Mouse (Mus musculus) heart, embryonic 11.5 days (tissue): ENCODE results near the gene Brap. TPM values are rescaled to one million over a fixed set of nuclear protein-coding genes. Genes with fewer than 3 reads are reported as not detected.
A peak's percentile ranks its signal among the peaks of the same experiment; 100 is the strongest.

Source experiments
- ATAC-seq: fragments of 200-750 bp; cut with Nextera tagmentation; replicated peaks from 2 replicates; pipeline ENCODE4 v1.8.0; 2017; ENCODE audit warnings: moderate library complexity; ENCODE audit not compliant: insufficient number of reproducible peaks, low FRiP score, low TSS enrichment
- H3K27ac ChIP-seq: fragments of 300-500 bp; sonication (generic); 2 replicates; pipeline ENCODE4 v1.5.1; 2014; ENCODE audit warnings: mild to moderate bottlenecking, low read depth, low read length
- H3K27me3 ChIP-seq: fragments of 300-500 bp; sonication (generic); 2 replicates; pipeline ENCODE4 v1.6.1; 2014; ENCODE audit warnings: mild to moderate bottlenecking, low read length, mixed read lengths; ENCODE audit not compliant: control insufficient read depth, insufficient read depth
- H3K36me3 ChIP-seq: fragments of 300-500 bp; sonication (generic); 2 replicates; pipeline ENCODE4 v1.6.1; 2014; ENCODE audit warnings: mild to moderate bottlenecking, low read length, moderate library complexity, mixed read lengths; ENCODE audit not compliant: control insufficient read depth, insufficient read depth
- H3K4me1 ChIP-seq: fragments of 300-500 bp; sonication (generic); 2 replicates; pipeline ENCODE4 v1.6.1; 2014; ENCODE audit warnings: low read length; ENCODE audit not compliant: control insufficient read depth, insufficient read depth
- H3K4me2 ChIP-seq: fragments of 300-500 bp; sonication (generic); 2 replicates; pipeline ENCODE4 v1.6.1; 2014; ENCODE audit warnings: mild to moderate bottlenecking, moderate library complexity
- H3K4me3 ChIP-seq: fragments of 300-500 bp; sonication (generic); 2 replicates; pipeline ENCODE4 v1.5.1; 2014; ENCODE audit warnings: low read depth, low read length
- H3K9ac ChIP-seq: fragments of 300-500 bp; sonication (generic); 2 replicates; pipeline ENCODE4 v1.6.1; 2014; ENCODE audit warnings: mild to moderate bottlenecking, low read depth, low read length, moderate library complexity
- H3K9me3 ChIP-seq: fragments of 300-500 bp; sonication (generic); replicated peaks from 2 replicates; pipeline ENCODE4 v1.6.1; 2016; ENCODE audit warnings: low read length; ENCODE audit not compliant: control insufficient read depth
- WGBS: fragments of 180-500 bp; shearing (Covaris S2); extraction: QIAGEN DNeasy Blood & Tissue Kit; methylation state at CpG from one replicate; pipeline ENCODE4 v1.1.7; 2014; ENCODE audit not compliant: insufficient replicate concordance; 5-methylcytosine and 5-hydroxymethylcytosine counted together
- polyA plus RNA-seq: library from polyadenylated mRNA; unstranded; fragments of >200 nt; fragmentation: Nextera tagmentation; extraction: Ambion mirVana; gene quantifications from 2 replicates; pipeline ENCODE4 v1.2.1, GENCODE M21; 2014

Gene Brap
- polyA plus RNA-seq, 1 experiment from 2014 or later, result 23.9 TPM

GRCm38 (mm10) chr5:121714331-121714730 is 54.0 kb downstream of the Brap start:
- Histone ChIP-seq H3K9ac (no peak overlapping the region), H3K36me3 (no peaks in the 10 kb centered on the region), H3K4me3 (0 out of 2 replicates have a peak overlapping the region, but pooled peaks have one; percentile 99), H3K4me1 (peaks cover 18% of the 10 kb centered on the region), H3K27ac (no peak overlapping the region), H3K4me2 (peak overlapping the region; percentile 83), H3K9me3 (no peaks in the 10 kb centered on the region), H3K27me3 (no peaks in the 10 kb centered on the region)
- ATAC-seq, result no peak
- 83% methylated on average over 1 of the region's 1 CpGs for WGBS

- H3K4me1 ChIP-seq, result peaks cover 21% of the 10 kb centered on the region
- no peak for ATAC-seq
- no peak overlapping the region for H3K4me3 ChIP-seq
- no peak overlapping the region for H3K9ac ChIP-seq
- H3K27ac ChIP-seq, result no peak overlapping the region
- no peaks in the 10 kb centered on the region for H3K36me3 ChIP-seq
- 87% methylated on average over 6 of the region's 6 CpGs for WGBS
- H3K27me3 ChIP-seq, result no peaks in the 10 kb centered on the region
- no peaks in the 10 kb centered on the region for H3K9me3 ChIP-seq
- H3K4me2 ChIP-seq, result no peak overlapping the region
Observed at GRCm38 (mm10) chr5:121714928-121715327, 54.6 kb downstream of the Brap start.

- Histone ChIP-seq H3K9ac (no peak overlapping the region), H3K4me2 (no peak overlapping the region), H3K9me3 (no peaks in the 10 kb centered on the region), H3K27me3 (no peaks in the 10 kb centered on the region), H3K4me3 (no peak overlapping the region), H3K4me1 (peaks cover 34% of the 10 kb centered on the region), H3K36me3 (no peaks in the 10 kb centered on the region), H3K27ac (no peak overlapping the region)
- ATAC-seq, result no peak
- 70% methylated on average over 5 of the region's 5 CpGs for WGBS
Observed at GRCm38 (mm10) chr5:121718462-121718861, 58.1 kb downstream of the Brap start.

GRCm38 (mm10) chr5:121720888-121721585 is 60.7 kb downstream of the Brap start:
- no peaks in the 10 kb centered on the region for H3K27me3 ChIP-seq
- H3K9ac ChIP-seq, result no peak overlapping the region
- ATAC-seq, result no peak
- H3K9me3 ChIP-seq, result no peaks in the 10 kb centered on the region
- H3K4me2 ChIP-seq, result no peak overlapping the region
- H3K27ac ChIP-seq, result no peak overlapping the region
- no peaks in the 10 kb centered on the region for H3K36me3 ChIP-seq
- peaks cover 32% of the 10 kb centered on the region for H3K4me1 ChIP-seq
- no peak overlapping the region for H3K4me3 ChIP-seq
- 91% methylated on average over 5 of the region's 5 CpGs for WGBS

GRCm38 (mm10) chr5:121721841-121722240 is 61.5 kb downstream of the Brap start:
- Histone ChIP-seq H3K9ac (no peak overlapping the region), H3K4me3 (no peak overlapping the region), H3K9me3 (no peaks in the 10 kb centered on the region), H3K27ac (no peak overlapping the region), H3K36me3 (no peaks in the 10 kb centered on the region), H3K4me1 (peaks cover 32% of the 10 kb centered on the region), H3K27me3 (no peaks in the 10 kb centered on the region), H3K4me2 (no peak overlapping the region)
- WGBS, result 60% methylated on average over 3 of the region's 3 CpGs
- ATAC-seq, result no peak

- no peak for ATAC-seq
- Histone ChIP-seq H3K36me3 (no peaks in the 10 kb centered on the region), H3K9ac (no peak overlapping the region), H3K4me1 (peaks cover 27% of the 10 kb centered on the region), H3K4me3 (no peak overlapping the region), H3K4me2 (no peak overlapping the region), H3K9me3 (no peaks in the 10 kb centered on the region), H3K27me3 (no peaks in the 10 kb centered on the region), H3K27ac (no peak overlapping the region)
- WGBS, result 56% methylated on average over 1 of the region's 1 CpGs
Observed at GRCm38 (mm10) chr5:121724678-121725077, 64.3 kb downstream of the Brap start.

- H3K4me3 ChIP-seq, result no peak overlapping the region
- no peak overlapping the region for H3K4me2 ChIP-seq
- H3K9me3 ChIP-seq, result no peaks in the 10 kb centered on the region
- H3K27ac ChIP-seq, result no peak overlapping the region
- no peak for ATAC-seq
- no peaks in the 10 kb centered on the region; the same call in 1 of the 2 replicates for H3K36me3 ChIP-seq
- no peaks in the 10 kb centered on the region for H3K27me3 ChIP-seq
- H3K9ac ChIP-seq, result no peak overlapping the region
- 91% methylated on average over 2 of the region's 2 CpGs for WGBS
- no peaks in the 10 kb centered on the region for H3K4me1 ChIP-seq
Observed at GRCm38 (mm10) chr5:121730057-121730456, 69.7 kb downstream of the Brap start.

- ATAC-seq, result no peak
- H3K27ac ChIP-seq, result no peak overlapping the region
- H3K9ac ChIP-seq, result no peak overlapping the region
- no peaks in the 10 kb centered on the region for H3K4me1 ChIP-seq
- 94% methylated on average over 3 of the region's 3 CpGs for WGBS
- no peaks in the 10 kb centered on the region for H3K27me3 ChIP-seq
- H3K4me3 ChIP-seq, result no peak overlapping the region
- H3K36me3 ChIP-seq, result no peaks in the 10 kb centered on the region; the same call in 1 of the 2 replicates
- H3K4me2 ChIP-seq, result no peak overlapping the region
- no peaks in the 10 kb centered on the region for H3K9me3 ChIP-seq
Observed at GRCm38 (mm10) chr5:121736641-121737040, 76.3 kb downstream of the Brap start.
